In the genomic region with DNA sequence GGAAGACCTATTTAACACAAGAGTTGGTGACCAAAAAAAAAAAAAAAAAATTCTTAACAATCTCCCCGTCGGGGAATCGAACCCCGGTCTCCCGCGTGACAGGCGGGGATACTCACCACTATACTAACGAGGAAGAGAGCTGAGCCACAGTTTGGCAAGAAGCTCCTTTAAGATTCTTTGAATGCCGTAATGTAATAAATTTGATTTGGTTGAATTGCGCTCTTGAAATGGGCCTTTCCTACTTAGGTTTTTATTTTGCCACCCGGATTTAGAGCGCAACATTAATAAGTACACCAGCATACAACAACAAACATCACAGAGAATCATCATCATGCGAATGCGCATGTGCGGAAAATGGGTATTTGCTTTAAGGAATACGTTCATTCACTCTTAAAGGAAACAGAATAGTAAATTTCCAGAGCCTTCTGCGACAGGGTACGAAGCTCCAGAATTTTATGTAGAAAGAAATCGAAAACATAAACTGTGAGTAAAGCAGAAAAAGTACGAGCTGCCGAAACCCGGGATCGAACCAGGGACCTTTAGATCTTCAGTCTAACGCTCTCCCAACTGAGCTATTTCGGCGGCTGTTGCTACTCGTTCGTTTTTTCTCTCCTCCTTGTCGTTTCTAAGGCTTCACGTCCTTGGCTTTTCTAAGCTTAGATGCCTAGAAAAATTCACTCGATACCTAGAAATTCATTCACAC, we compare ENCODE assay signal across 8 mouse cellular contexts. TPM values are rescaled to one million over a fixed set of nuclear protein-coding genes. Genes with fewer than 3 reads are reported as not detected.
DNase-seq lines count a peak whose midpoint lies in the region; ATAC-seq and TF ChIP-seq lines count a peak whose summit lies in the region.

No protein-coding gene starts in this region.

- H3K36me3 ChIP-seq in heart, embryonic 14.5 days (ENCODE audit: control insufficient read depth, insufficient read depth, low read length): no peaks in the 10 kb centered on the region
- H3K36me3 ChIP-seq in liver, embryonic 12.5 days: no peaks in the 10 kb centered on the region
- no peaks in the 10 kb centered on the region for H3K36me3 ChIP-seq in stomach, embryonic 14.5 days (ENCODE audit: control insufficient read depth, insufficient read depth, low read length)

- TF ChIP-seq CTCF in brain, embryonic 14.5 days (IDR thresholded peaks at IDR 0.05; ENCODE audit: borderline replicate concordance, extremely low read depth, insufficient read depth, insufficient read length): no peak

- H3K9me3 ChIP-seq in heart, embryonic 14.5 days (ENCODE audit: control insufficient read depth, low read length): no peaks in the 10 kb centered on the region
- H3K9me3 ChIP-seq in liver, embryonic 12.5 days (replicated peaks): no peaks in the 10 kb centered on the region
- no peaks in the 10 kb centered on the region for H3K9me3 ChIP-seq in stomach, embryonic 14.5 days (ENCODE audit: control insufficient read depth, low read depth, low read length)

- peak overlapping the region; percentile 86 for H3K4me2 ChIP-seq in heart, embryonic 14.5 days (ENCODE audit: low read length)
- peak overlapping the region; percentile 89 for H3K4me2 ChIP-seq in liver, embryonic 12.5 days
- H3K4me2 ChIP-seq in stomach, embryonic 14.5 days (replicated peaks; ENCODE audit: low read depth, low read length): peak overlapping the region; percentile 85

- peak overlapping the region; percentile 81 for H3K9ac ChIP-seq in heart, embryonic 14.5 days (ENCODE audit: low read length)
- peak overlapping the region; percentile 78 for H3K9ac ChIP-seq in liver, embryonic 12.5 days
- H3K9ac ChIP-seq in stomach, embryonic 14.5 days (replicated peaks; ENCODE audit: low read depth, low read length): peak overlapping the region; percentile 64

- peak; percentile 90 for DNase-seq in CD4-positive helper T cell, adult 2 months (ENCODE audit: low read depth, low spot score)
- peak; percentile 95 for DNase-seq in brain, embryonic 14.5 days (ENCODE audit: low read depth)
- DNase-seq in kidney, postnatal 10 days: peak; percentile 90
- DNase-seq in natural killer cell, adult 2 months (ENCODE audit: low spot score in 2 of 2): peak; percentile 90

- under 1% methylated on average over 31 of the region's 31 CpGs for WGBS in heart, embryonic 14.5 days
- WGBS in liver, embryonic 12.5 days (ENCODE audit: insufficient replicate concordance): 2% methylated on average over 31 of the region's 31 CpGs
- WGBS in stomach, embryonic 14.5 days: under 1% methylated on average over 31 of the region's 31 CpGs

- H3K4me1 ChIP-seq in heart, embryonic 14.5 days (ENCODE audit: control insufficient read depth in 2 of 2, insufficient read depth in 2 of 2, low read length in 2 of 2): peaks cover 15 to 22% of the 10 kb centered on the region in 2 experiments
- peaks cover 61% of the 10 kb centered on the region for H3K4me1 ChIP-seq in liver, embryonic 12.5 days
- H3K4me1 ChIP-seq in stomach, embryonic 14.5 days (ENCODE audit: control insufficient read depth, insufficient read depth, low read length): peaks cover 18% of the 10 kb centered on the region

- H3K4me3 ChIP-seq in heart, embryonic 14.5 days (ENCODE audit: control insufficient read depth in 1 of 2, insufficient read depth in 1 of 2, low read depth in 1 of 2, low read length in 2 of 2): peak overlapping the region; percentile 49 to 82
- peak overlapping the region; percentile 64 for H3K4me3 ChIP-seq in liver, embryonic 12.5 days
- peak overlapping the region; percentile 62 for H3K4me3 ChIP-seq in stomach, embryonic 14.5 days (ENCODE audit: low read depth, low read length)

- no peaks in the 10 kb centered on the region for H3K27me3 ChIP-seq in heart, embryonic 14.5 days (ENCODE audit: control insufficient read depth, insufficient read depth, low read length)
- peaks cover 21% of the 10 kb centered on the region for H3K27me3 ChIP-seq in liver, embryonic 12.5 days (replicated peaks)
- no peaks in the 10 kb centered on the region for H3K27me3 ChIP-seq in stomach, embryonic 14.5 days (ENCODE audit: control insufficient read depth, insufficient read depth, low read length)

- TF ChIP-seq POLR2A in brain, embryonic 14.5 days (IDR thresholded peaks at IDR 0.05; ENCODE audit: borderline replicate concordance, extremely low read depth, insufficient read depth, insufficient read length, poor library complexity, severe bottlenecking): no peak

- H3K27ac ChIP-seq in heart, embryonic 14.5 days (replicated peaks in 1 of 2; ENCODE audit: control insufficient read depth in 1 of 2, insufficient read depth in 1 of 2, low read depth in 2 of 2, low read length in 2 of 2): peak overlapping the region; percentile 91 to 98
- H3K27ac ChIP-seq in liver, embryonic 12.5 days: peak overlapping the region; percentile 88
- peak overlapping the region; percentile 90 for H3K27ac ChIP-seq in stomach, embryonic 14.5 days (ENCODE audit: low read length)

- ATAC-seq in erythroid progenitor cell, adult 5-6 weeks (replicated peaks; ENCODE audit: low FRiP score, poor library complexity, severe bottlenecking): peak; percentile 48
- ATAC-seq in heart, embryonic 14.5 days (ENCODE audit: insufficient number of reproducible peaks, insufficient read depth, low FRiP score, low read depth): peak; percentile 52; the same call in 1 of the 2 replicates
- peak; percentile 36 for ATAC-seq in liver, embryonic 12.5 days
- ATAC-seq in stomach, embryonic 14.5 days (ENCODE audit: insufficient number of reproducible peaks, insufficient read depth, low FRiP score, low read depth): peak; percentile 58; the same call in 1 of the 2 replicates

RNA-seq across cellular contexts. Expression of a gene that starts 15.7 kb away (rescaled TPM):
- 784 and 896 TPM in 2 replicates for polyA plus RNA-seq in brain, embryonic 14.5 days (2012; rRNA removed)
- 158 and 186 TPM in 2 replicates for total RNA-seq in erythroid progenitor cell, adult 5-6 weeks (2015; ENCODE audit: low replicate concordance)
- 215 and 222 TPM in 2 replicates for total RNA-seq in erythroid progenitor cell, adult 5-6 weeks (2017; ENCODE audit: low replicate concordance)
- 859 and 861 TPM in 2 replicates for polyA plus RNA-seq in heart, embryonic 14.5 days (2014; fragmentation: Nextera tagmentation; extraction: Ambion mirVana)
- 657 and 673 TPM in 2 replicates for polyA plus RNA-seq in liver, embryonic 12.5 days (2016; fragmentation: Nextera tagmentation; extraction: Ambion mirVana)
- 1,055 and 1,113 TPM in 2 replicates for polyA plus RNA-seq in stomach, embryonic 14.5 days (2014; fragmentation: Nextera tagmentation; extraction: Ambion mirVana)

RNA-seq across cellular contexts. Expression of a gene that starts 16.6 kb away (rescaled TPM):
- polyA plus RNA-seq in brain, embryonic 14.5 days (2012; rRNA removed): 0.34 and 0.58 TPM in 2 replicates
- total RNA-seq in erythroid progenitor cell, adult 5-6 weeks (2015; ENCODE audit: low replicate concordance): not detected in 2 replicates
- total RNA-seq in erythroid progenitor cell, adult 5-6 weeks (2017; ENCODE audit: low replicate concordance): not detected in 2 replicates
- 0.27 and 0.32 TPM in 2 replicates for polyA plus RNA-seq in heart, embryonic 14.5 days (2014; fragmentation: Nextera tagmentation; extraction: Ambion mirVana)
- polyA plus RNA-seq in liver, embryonic 12.5 days (2016; fragmentation: Nextera tagmentation; extraction: Ambion mirVana): 0.38 and 0.66 TPM in 2 replicates
- 0.20 and 0.35 TPM in 2 replicates for polyA plus RNA-seq in stomach, embryonic 14.5 days (2014; fragmentation: Nextera tagmentation; extraction: Ambion mirVana)

RNA-seq across cellular contexts. Expression of a gene that starts 28.2 kb away (rescaled TPM):
- 27.6 and 31.5 TPM in 2 replicates for polyA plus RNA-seq in brain, embryonic 14.5 days (2012; rRNA removed)
- total RNA-seq in erythroid progenitor cell, adult 5-6 weeks (2015; ENCODE audit: low replicate concordance): 3.2 and 5.0 TPM in 2 replicates
- 3.6 and 15.9 TPM in 2 replicates for total RNA-seq in erythroid progenitor cell, adult 5-6 weeks (2017; ENCODE audit: low replicate concordance)
- 7.2 and 8.2 TPM in 2 replicates for polyA plus RNA-seq in heart, embryonic 14.5 days (2014; fragmentation: Nextera tagmentation; extraction: Ambion mirVana)
- polyA plus RNA-seq in liver, embryonic 12.5 days (2016; fragmentation: Nextera tagmentation; extraction: Ambion mirVana): 11.3 and 11.4 TPM in 2 replicates
- 7.5 and 9.2 TPM in 2 replicates for polyA plus RNA-seq in stomach, embryonic 14.5 days (2014; fragmentation: Nextera tagmentation; extraction: Ambion mirVana)

RNA-seq across cellular contexts. Expression of a gene that starts 35.7 kb away (rescaled TPM):
- 13.0 and 23.5 TPM in 2 replicates for polyA plus RNA-seq in brain, embryonic 14.5 days (2012; rRNA removed)
- total RNA-seq in erythroid progenitor cell, adult 5-6 weeks (2015; ENCODE audit: low replicate concordance): 5.4 and 10.5 TPM in 2 replicates
- 2.0 and 2.4 TPM in 2 replicates for total RNA-seq in erythroid progenitor cell, adult 5-6 weeks (2017; ENCODE audit: low replicate concordance)
- 34.8 and 36.6 TPM in 2 replicates for polyA plus RNA-seq in heart, embryonic 14.5 days (2014; fragmentation: Nextera tagmentation; extraction: Ambion mirVana)
- 44.0 and 44.1 TPM in 2 replicates for polyA plus RNA-seq in liver, embryonic 12.5 days (2016; fragmentation: Nextera tagmentation; extraction: Ambion mirVana)
- 28.3 and 34.1 TPM in 2 replicates for polyA plus RNA-seq in stomach, embryonic 14.5 days (2014; fragmentation: Nextera tagmentation; extraction: Ambion mirVana)

Comparison
In these comparisons a context has a peak if more than half of its experiments do, and no peak if none do; other contexts are left out.
1. Peak in every context shown above with its lines: DNase-seq, ATAC-seq, H3K4me3 ChIP-seq and H3K27ac ChIP-seq.